Mouse (Mus musculus) bone marrow macrophage, adult 2 months (primary cell): Measurements from ENCODE around the gene Rps6kc1.

Experiments used
- CTCF ChIP-seq: IDR thresholded peaks from 2 replicates; pipeline ENCODE4 v1.5.1; 2012; ENCODE audit warnings: low read depth, mild to moderate bottlenecking, low read length, moderate library complexity
- POLR2A ChIP-seq: IDR thresholded peaks from 2 replicates; pipeline ENCODE4 v1.6.1; 2012; ENCODE audit warnings: mild to moderate bottlenecking, low read depth, low read length, borderline replicate concordance

DNA sequence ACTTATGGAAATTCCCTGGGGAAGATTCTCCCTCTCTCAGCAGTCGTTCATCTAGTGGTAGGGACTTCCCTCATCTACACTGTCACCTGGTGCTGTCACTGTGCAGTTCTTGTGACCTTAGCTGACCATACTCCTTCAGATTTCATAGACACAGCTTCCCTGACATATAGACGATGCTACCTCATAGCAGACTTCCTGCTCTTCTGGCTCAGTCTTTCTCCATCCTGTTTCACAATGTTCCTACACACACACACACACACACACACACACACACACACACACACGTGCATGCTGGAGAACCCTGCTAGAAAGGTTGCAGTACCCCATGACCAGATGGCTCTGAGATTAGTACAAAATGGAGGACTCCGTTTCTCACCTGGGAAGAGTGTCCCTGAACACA lies 66.2 kb downstream of the Rps6kc1 start:
- TF ChIP-seq CTCF, result no peak
- no peak for TF ChIP-seq POLR2A
